Mouse (Mus musculus) erythroid progenitor cell, adult 5-6 weeks (primary cell): Measurements from ENCODE around the gene Arhgef33. TPM values are rescaled to one million over a fixed set of nuclear protein-coding genes. Genes with fewer than 3 reads are reported as not detected.

Source experiments
- ATAC-seq: replicated peaks from 2 replicates; pipeline ENCODE4 v1.8.0; 2016; ENCODE audit warnings: moderate number of reproducible peaks, mild to moderate bottlenecking, moderate TSS enrichment, inconsistent platforms; ENCODE audit not compliant: poor library complexity, low FRiP score, severe bottlenecking
- total RNA-seq, 2 experiments: library from RNA; stranded (forward) in 1 of 2; stranded (reverse) in 1 of 2; fragments of 150-400 nt in 1 of 2; fragments of 186-747, 209-891 nt in 1 of 2; gene quantifications; 2 replicates each; pipeline versions ENCODE4 v1.2.3 to v1.2.4; 2015 to 2017; ENCODE audit warnings: low replicate concordance in 2 of 2

Arhgef33 gene
- total RNA-seq, 2 experiments from 2014 or later, result not detected

GRCm38 (mm10) chr17:80427966-80428365, 120.8 kb downstream of the Arhgef33 start:
- ATAC-seq, result no peak

- ATAC-seq, result no peak
Observed at GRCm38 (mm10) chr17:80431997-80432396, 124.8 kb downstream of the Arhgef33 start.

- ATAC-seq, result no peak
Observed at GRCm38 (mm10) chr17:80434430-80434829, 127.2 kb downstream of the Arhgef33 start.

GRCm38 (mm10) chr17:80435680-80436079, 128.5 kb downstream of the Arhgef33 start:
- no peak for ATAC-seq

DNA sequence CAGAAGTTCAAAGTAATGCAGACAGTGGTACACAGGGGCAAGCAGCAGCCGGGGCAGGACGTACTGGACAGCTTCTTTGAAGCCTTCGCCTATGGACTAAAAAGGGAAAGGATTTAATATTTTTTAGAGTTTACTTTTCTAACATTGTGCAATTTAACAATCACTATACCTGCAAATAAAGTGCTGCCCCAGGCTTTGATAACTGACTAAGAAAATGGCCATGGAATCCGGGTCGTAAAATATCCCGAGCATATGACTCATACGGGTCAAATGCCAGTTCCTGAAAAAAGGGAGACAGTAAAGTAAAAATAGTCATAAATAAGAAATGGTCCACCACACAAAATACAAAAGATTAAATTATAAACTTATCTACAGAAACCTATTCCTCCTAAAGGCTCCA, 138.2 kb downstream of the Arhgef33 start:
- ATAC-seq, result no peak

GRCm38 (mm10) chr17:80446470-80446869, 139.3 kb downstream of the Arhgef33 start:
- ATAC-seq, result no peak

Other genes starting within 250 kb of the Arhgef33 start
- gene Hnrnpll, start 245.1 kb upstream of the Arhgef33 start, total RNA-seq (2015; ENCODE audit: low replicate concordance), result 53.0 and 60.4 TPM in 2 replicates
- gene Hnrnpll, start 245.1 kb upstream of the Arhgef33 start, total RNA-seq (2017; ENCODE audit: low replicate concordance), result 37.4 and 64.8 TPM in 2 replicates
- 3.6 TPM in 1 of 2 replicates, not detected in the other for gene Galm, start 179.9 kb upstream of the Arhgef33 start, total RNA-seq (2015; ENCODE audit: low replicate concordance)
- gene Galm, start 179.9 kb upstream of the Arhgef33 start, total RNA-seq (2017; ENCODE audit: low replicate concordance), result 0.53 and 1.2 TPM in 2 replicates
- 167 and 184 TPM in 2 replicates for gene Srsf7, start 100.1 kb upstream of the Arhgef33 start, total RNA-seq (2015; ENCODE audit: low replicate concordance)
- gene Srsf7, start 100.1 kb upstream of the Arhgef33 start, total RNA-seq (2017; ENCODE audit: low replicate concordance), result 125 and 132 TPM in 2 replicates
- gene Ttc39d, start 99.9 kb upstream of the Arhgef33 start, total RNA-seq (2015; ENCODE audit: low replicate concordance), result not detected in 2 replicates
- not detected in 2 replicates for gene Ttc39d, start 99.9 kb upstream of the Arhgef33 start, total RNA-seq (2017; ENCODE audit: low replicate concordance)
- 5.9 and 14.1 TPM in 2 replicates for gene Gemin6, start 83.0 kb upstream of the Arhgef33 start, total RNA-seq (2015; ENCODE audit: low replicate concordance)
- 11.8 and 14.0 TPM in 2 replicates for gene Gemin6, start 83.0 kb upstream of the Arhgef33 start, total RNA-seq (2017; ENCODE audit: low replicate concordance)
- gene Morn2, start 17.2 kb upstream of the Arhgef33 start, total RNA-seq (2015; ENCODE audit: low replicate concordance), result 3.8 and 13.3 TPM in 2 replicates
- gene Morn2, start 17.2 kb upstream of the Arhgef33 start, total RNA-seq (2017; ENCODE audit: low replicate concordance), result 5.1 and 8.5 TPM in 2 replicates
- gene Dhx57, start 16.9 kb upstream of the Arhgef33 start, total RNA-seq (2015; ENCODE audit: low replicate concordance), result 2.5 and 4.0 TPM in 2 replicates
- 1.9 and 2.7 TPM in 2 replicates for gene Dhx57, start 16.9 kb upstream of the Arhgef33 start, total RNA-seq (2017; ENCODE audit: low replicate concordance)
- gene Gm10190, start 66.1 kb downstream of the Arhgef33 start, total RNA-seq (2015; ENCODE audit: low replicate concordance), result not detected in 2 replicates
- not detected in 2 replicates for gene Gm10190, start 66.1 kb downstream of the Arhgef33 start, total RNA-seq (2017; ENCODE audit: low replicate concordance)
- 10.8 and 16.3 TPM in 2 replicates for gene Sos1, start 173.0 kb downstream of the Arhgef33 start, total RNA-seq (2015; ENCODE audit: low replicate concordance)
- 5.7 and 6.5 TPM in 2 replicates for gene Sos1, start 173.0 kb downstream of the Arhgef33 start, total RNA-seq (2017; ENCODE audit: low replicate concordance)